Mouse (Mus musculus) layer of hippocampus, postnatal 36 days (tissue): Measurements from ENCODE around the gene Ppp2r2c. TPM values are rescaled to one million over a fixed set of nuclear protein-coding genes. Genes with fewer than 3 reads are reported as not detected.

Experiments
- DNase-seq, 2 experiments: peaks; one replicate each; pipeline ENCODE4 v3.0.0; 2022
- total RNA-seq, 2 experiments: library from RNA; stranded (reverse); gene quantifications; 2 replicates each; pipeline ENCODE4 v1.2.3; 2021

Gene Ppp2r2c
- total RNA-seq, 2 experiments from 2014 or later: 402 to 415 TPM

DNA sequence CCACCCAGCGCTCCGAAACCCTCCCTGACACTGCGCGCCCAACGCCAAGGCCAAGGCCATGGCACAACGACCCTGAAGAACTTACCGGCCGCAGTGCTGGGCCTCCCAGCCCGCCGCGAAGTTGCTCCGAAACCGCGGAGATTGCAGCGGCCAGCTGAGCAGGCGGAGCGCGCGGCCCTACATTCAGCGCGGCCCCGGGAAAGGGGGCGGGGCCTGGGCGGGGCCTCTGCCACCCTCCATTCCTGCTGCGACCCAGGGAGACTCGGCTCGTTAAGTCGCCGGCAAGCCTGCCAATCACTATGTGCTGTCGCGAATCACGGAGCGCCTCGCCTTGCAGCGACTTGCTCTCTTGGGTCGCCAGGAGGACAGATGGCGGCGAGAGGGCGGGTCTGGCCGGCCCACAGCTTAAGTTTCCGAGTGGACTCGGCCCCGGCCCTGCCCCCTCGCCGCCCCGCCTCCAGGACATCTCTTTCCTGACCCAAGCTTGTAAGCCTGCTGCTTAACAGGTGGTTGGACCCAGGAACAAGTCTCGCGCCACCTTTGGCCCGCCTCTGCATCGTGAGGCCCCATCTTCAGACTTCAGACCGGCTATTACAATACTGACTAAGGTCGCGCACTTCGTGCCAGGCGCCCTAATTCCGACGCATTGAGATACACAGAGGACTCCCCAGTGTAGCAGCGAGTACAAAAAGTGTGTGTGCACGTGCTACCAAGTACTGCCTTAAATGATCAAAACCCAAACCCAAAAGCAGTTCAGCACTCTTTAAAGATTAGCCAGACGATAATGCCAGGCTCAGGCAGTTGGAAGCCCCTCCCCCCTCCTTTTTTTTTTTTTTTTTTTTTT is 120.7 kb downstream of the Ppp2r2c start, which contains the start of gene Wfs1:
Gene Wfs1, minus strand, starts transcription at position 425 of the 844 bp plus-strand sequence.
- peak; percentile 93 to 94 for DNase-seq

GRCm38 (mm10) chr5:36989625-36989977 is 121.3 kb downstream of the Ppp2r2c start:
- DNase-seq: no peak

- DNase-seq: no peak
These were observed 121.9 kb downstream of the Ppp2r2c start for GRCm38 (mm10) chr5:36990196-36990595.

DNA sequence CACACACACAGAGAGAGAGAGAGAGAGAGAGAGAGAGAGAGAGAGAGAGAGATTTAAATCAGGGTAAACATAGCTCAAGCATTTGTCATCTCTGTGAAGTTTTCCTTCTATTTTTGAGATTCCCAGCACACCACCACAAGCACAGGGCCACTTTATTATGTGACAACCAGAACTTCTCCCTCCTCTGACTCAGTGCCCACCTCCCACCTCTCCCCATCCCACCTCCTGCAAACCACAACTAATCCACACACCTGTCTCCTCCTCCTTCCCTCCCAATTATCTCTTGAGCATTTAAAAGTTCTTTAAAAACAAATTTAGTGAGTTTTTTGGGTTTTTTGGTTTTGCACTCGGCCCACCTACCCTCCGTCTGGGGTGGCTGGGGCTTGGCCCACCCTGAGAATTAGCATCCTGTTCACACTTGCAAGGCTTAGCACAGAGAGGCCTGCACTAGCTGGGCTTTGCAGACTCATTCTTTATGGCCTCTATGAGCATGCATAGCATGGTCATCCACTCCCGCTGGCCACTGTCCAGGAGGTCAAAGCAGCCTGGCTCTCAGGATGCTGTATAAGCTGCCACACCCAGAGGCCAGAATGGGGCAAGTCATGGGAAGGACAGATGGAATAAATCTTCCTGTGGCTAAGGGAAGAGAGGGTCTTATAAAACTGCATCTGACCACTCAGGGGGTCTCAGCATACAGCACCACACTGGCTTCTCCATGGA is 122.5 kb downstream of the Ppp2r2c start:
- DNase-seq: no peak

- no peak for DNase-seq
These were observed 128.1 kb downstream of the Ppp2r2c start for GRCm38 (mm10) chr5:36996410-36996809.

DNA sequence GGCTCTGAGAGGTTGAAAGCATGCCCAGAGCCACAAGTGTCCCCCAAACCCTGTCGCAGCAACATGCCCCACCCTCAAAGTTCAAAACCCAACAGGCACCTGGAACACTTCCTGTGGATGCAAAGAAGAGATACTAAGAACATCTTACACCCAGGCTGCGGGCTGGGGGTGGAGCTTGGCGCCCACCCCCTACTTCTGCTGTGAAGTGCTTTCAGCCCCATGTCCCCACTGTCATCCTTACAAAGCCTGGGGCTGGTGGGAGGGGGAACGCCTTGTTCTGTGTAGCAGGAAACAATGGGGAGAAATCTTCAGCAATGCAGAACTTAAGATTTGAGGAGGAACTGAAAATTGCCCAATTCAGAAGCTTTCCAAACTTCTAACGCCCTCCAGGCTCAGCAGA is 129.7 kb downstream of the Ppp2r2c start:
- DNase-seq: peak in 1 of 2 experiments; percentile 26

- no peak for DNase-seq
These were observed 132.7 kb downstream of the Ppp2r2c start for GRCm38 (mm10) chr5:37001002-37001401.

DNA sequence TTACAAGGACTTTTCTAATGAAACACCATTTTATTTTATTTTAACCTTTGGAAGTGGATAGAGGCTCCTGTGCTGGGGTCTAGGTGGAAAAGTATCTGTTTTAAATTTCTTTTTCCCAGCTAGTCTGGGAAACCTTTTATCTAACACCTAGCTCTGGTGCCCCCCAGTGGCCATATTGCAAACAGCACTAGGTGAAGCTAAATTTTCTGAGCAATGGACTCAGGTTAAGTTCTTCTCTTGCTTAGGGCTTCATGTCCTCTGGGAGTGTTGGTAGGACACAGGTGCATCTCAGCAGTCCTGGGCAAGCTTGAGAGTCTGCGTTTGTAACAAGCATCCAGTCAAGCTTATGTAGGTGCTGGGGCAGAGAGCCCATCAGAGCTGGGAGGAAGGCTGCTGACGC is 133.7 kb downstream of the Ppp2r2c start:
- DNase-seq: peak; percentile 69 to 80

Other genes with a start within 250 kb of the Ppp2r2c start
- 100 to 1,000 TPM; 100 to 106 TPM for gene D5Ertd579e, start 172.5 kb upstream of the Ppp2r2c start, total RNA-seq
- 10 to 100 TPM; 23.2 to 24.4 TPM for gene Bloc1s4, start 119.9 kb upstream of the Ppp2r2c start, total RNA-seq
- gene Mrfap1, start 71.7 kb upstream of the Ppp2r2c start, total RNA-seq: 100 to 1,000 TPM; 585 to 626 TPM
- 10 to 100 TPM; 24.3 to 24.4 TPM for gene Man2b2, start 37.9 kb upstream of the Ppp2r2c start, total RNA-seq
- 100 to 1,000 TPM; 157 to 178 TPM for gene Wfs1, start 120.7 kb downstream of the Ppp2r2c start, total RNA-seq
- 10 to 100 TPM; 28.7 to 32.6 TPM for gene Gm1043, start 216.9 kb downstream of the Ppp2r2c start, total RNA-seq